Mouse (Mus musculus) gastrocnemius, postnatal 14 days (tissue): ENCODE measurements around the gene Naa20. TPM values are rescaled to one million over a fixed set of nuclear protein-coding genes. Genes with fewer than 3 reads are reported as not detected.

ENCODE experiments used
- DNase-seq: peaks from one replicate; pipeline ENCODE4 v3.0.0; 2021; ENCODE audit warnings: mixed read lengths
- intact Hi-C: fragments of 180-260 bp; cut with DNase I; formaldehyde crosslinking; loops from one replicate; pipeline ENCODE4 v1.15.1; 2025; ENCODE audit warnings: low total_unique reads
- microRNA-seq, 2 experiments: library from miRNA; unstranded; fragments of <30 nt; microRNA quantifications; one replicate each; pipeline ENCODE4 v1.2.0; 2021
- total RNA-seq, 2 experiments: library from RNA; stranded (reverse); gene quantifications; 2 replicates each; pipeline ENCODE4 v1.2.3; 2021

Gene Naa20
- total RNA-seq, 2 experiments from 2014 or later, result 42.3 to 45.8 TPM

GRCm38 (mm10) chr2:145941403-145941802 is 39.5 kb downstream of the Naa20 start:
- DNase-seq, result no peak
- intact Hi-C loops, result no loop called here

DNA sequence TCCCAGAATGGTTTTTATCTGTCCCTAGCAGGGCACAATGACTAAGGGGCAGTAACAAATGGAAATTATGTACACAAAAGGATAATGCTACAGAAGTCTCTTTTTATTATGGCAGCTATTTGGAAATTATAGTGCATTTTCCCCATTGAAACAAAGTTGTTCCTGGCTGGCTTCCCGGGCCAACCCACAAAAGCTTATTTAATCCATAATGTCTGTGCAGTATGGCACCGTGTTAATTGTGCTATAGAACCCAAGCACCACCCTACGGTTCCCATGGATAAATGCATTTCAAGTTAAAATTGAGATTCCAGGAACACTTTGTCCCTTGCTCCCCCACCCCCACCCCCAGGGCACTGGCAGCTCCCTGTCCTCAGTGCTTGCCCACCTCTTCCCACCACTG is 42.4 kb downstream of the Naa20 start:
- no peak for DNase-seq
- intact Hi-C loops, result no loop called here

GRCm38 (mm10) chr2:145948402-145948954 is 46.6 kb downstream of the Naa20 start:
- DNase-seq, result no peak
- intact Hi-C loops, result no loop called here

DNA sequence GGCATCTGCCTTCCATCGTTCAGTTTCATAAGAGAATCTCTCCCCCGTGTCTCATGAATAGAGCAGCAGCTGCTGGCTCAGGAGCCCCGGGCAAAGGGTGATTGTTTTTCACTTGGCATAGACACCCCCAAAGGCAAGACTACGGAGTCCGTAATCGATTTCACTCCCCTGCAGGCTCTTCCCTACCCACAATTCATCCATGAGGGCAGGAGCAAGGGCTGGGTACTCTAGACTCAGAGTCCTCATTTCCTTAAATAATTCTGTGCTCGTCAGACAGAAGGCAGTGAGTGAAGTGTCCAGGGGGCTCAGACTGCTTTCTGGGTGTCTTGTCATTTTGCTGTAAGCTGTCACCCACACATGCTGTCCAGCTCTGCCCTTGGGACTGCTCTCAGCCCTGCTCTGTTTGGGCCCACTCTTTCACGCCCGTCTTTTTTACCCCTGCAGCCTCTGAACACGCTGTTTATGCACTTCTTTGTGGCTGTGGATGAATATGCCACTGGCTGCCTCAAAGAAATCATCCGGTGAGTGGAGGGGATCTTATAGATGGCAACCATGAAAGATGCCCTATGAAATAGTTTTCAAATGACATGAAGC is 47.7 kb downstream of the Naa20 start:
- no peak for DNase-seq
- intact Hi-C loops, result no loop called here

DNA sequence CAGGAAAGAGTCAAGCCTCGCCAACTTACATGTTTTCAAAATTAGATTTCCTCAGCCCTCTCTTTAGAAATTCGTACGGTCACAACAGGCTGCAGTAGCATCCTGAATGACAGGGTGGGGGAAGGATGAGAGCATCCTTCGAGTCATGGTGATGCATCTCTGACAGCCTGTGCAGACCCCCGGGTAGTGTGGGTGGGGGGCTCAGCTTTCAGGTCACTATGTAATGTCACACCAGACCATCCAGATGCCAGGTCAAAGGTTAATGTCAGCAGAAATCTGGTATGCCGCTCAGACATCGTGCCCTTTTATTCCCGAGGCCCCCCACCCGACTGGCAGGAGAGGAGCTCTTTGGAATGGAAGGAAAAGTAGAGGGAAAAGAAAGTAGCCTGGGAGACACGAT is 48.3 kb downstream of the Naa20 start:
- no peak for DNase-seq
- intact Hi-C loops, result no loop called here

GRCm38 (mm10) chr2:145952726-145953125 is 50.8 kb downstream of the Naa20 start:
- intact Hi-C loops, result no loop called here
- no peak for DNase-seq

GRCm38 (mm10) chr2:145955844-145956243 is 53.9 kb downstream of the Naa20 start:
- no peak for DNase-seq
- intact Hi-C loops, result loop anchor here (5.0 kb wide), 1 partner anchor 461 kb away; no protein-coding TSS in a partner anchor

GRCm38 (mm10) chr2:145956318-145956717 is 54.4 kb downstream of the Naa20 start:
- no peak for DNase-seq
- intact Hi-C loops, result loop anchor here (5.0 kb wide), 1 partner anchor 461 kb away; no protein-coding TSS in a partner anchor

GRCm38 (mm10) chr2:145957450-145957849 is 55.6 kb downstream of the Naa20 start:
- intact Hi-C loops, result loop anchor here (5.0 kb wide), 1 partner anchor 460 kb away; no protein-coding TSS in a partner anchor
- DNase-seq, result no peak

DNA sequence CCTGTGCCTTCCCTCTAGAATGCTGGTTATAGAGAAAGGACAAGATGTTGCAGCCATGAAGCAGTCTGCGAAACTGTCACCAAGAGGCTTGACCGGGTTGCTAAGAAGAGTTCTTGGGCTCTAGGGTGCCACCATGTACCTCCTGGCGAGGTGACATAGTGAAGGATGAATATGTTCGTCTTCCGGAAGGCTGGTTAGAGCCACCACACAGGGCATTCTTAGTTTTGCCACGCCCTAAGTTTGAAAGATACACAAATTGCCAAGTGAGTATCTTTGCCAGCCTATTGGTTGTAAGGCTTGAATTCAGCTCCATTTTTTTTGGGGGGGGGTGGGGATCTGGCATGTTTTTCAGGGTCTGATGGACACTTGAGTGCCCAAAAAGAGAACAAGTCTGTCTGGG is 56.2 kb downstream of the Naa20 start:
- DNase-seq, result no peak
- intact Hi-C loops, result loop anchor here (5.0 kb wide), 1 partner anchor 459 kb away; no protein-coding TSS in a partner anchor

DNA sequence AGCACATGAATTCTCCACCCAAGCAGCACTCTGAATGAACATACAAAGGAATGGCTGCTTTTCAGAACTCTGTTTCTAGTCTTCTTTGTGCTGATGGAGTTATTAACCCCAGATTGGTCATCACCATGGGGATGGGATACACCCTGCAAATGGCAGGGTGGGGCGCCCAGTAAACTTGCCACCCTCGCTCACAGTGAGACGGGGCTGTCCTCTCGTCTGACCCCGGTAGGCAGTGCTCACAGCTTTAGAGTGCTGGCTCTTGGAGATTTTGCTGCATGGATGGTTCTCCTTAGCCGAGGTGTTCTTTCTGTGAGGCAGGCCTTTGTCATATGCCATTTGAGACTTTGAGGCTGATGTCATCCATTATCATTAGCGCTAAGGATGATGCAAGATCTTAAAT is 56.7 kb downstream of the Naa20 start:
- no peak for DNase-seq
- intact Hi-C loops, result loop anchor here (5.0 kb wide), 1 partner anchor 459 kb away; no protein-coding TSS in a partner anchor

GRCm38 (mm10) chr2:145961861-145962260 is 60.0 kb downstream of the Naa20 start:
- no peak for DNase-seq
- intact Hi-C loops, result no loop called here

Small RNA genes within 50 kb of the gene (microRNA-seq; reads per million reads assigned to microRNA genes)
- 0 reads per million in 2 experiments for gene Gm25026

Other genes with a start within 250 kb of the Naa20 start
- gene Rin2, start 226.9 kb upstream of the Naa20 start, total RNA-seq, result 10 to 100 TPM; 20.0 to 23.5 TPM
- not detected for gene Cfap61, start 32.7 kb downstream of the Naa20 start, total RNA-seq
- 10 to 100 TPM; 13.1 TPM for gene Crnkl1, start 32.9 kb downstream of the Naa20 start, total RNA-seq